Mouse (Mus musculus): ENCODE data around the gene Epn3.

Gene Epn3

DNA sequence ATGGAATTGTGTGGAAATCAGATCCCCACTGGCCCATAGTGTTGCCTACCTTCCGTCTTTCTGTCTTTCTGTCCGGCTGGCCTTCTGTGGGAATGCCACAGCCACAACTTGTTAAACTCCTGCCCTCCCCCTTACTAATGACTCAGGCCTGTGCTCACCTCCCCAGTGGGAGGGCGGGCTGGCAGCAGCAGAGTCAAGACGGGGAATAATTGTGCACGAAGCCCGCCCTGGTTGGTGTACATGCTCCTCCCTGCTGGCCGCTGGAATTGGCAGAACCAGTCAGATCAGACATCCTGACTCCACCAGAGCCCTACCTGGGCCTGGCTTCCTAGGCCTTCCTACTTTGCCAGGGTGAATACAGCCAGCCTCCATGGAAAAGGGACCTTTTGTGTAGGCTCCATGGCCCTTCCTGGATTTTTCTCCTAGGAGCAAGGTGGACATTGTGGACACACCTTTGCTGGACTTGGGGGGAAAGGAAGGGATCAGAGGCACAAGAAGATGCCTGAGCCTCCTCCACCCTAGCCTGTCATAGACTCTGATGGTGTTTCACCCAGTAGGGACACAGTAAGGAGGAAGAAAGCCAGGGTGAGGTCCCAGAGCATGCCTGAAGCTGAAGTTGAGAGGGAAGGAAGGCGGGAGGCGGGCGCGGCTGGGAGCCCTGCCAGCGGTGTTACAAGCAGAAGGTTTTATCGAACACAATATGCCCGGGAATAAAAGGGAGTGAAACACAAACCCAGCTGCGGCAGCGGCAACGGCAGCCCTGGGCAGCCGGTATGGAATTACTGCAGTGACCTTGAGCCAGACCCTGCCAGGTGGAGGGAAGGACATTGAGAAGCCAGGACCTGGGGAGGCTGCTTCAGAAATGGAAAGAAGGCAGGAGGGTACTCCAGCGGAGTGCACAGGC, 1.4 kb downstream of the Epn3 start:
- peak; percentile 71 to 74 for DNase-seq (ENCODE audit: low spot score in 2 of 2)

- no peak for DNase-seq (ENCODE audit: low spot score in 2 of 2)
Observed at GRCm38 (mm10) chr11:94495415-94495814, 4.4 kb downstream of the Epn3 start.

GRCm38 (mm10) chr11:94491749-94492099, 8.1 kb downstream of the Epn3 start:
- DNase-seq (ENCODE audit: low spot score in 2 of 2) = no peak

- peak; percentile 75 to 82 for DNase-seq (ENCODE audit: low spot score in 2 of 2)
Observed at GRCm38 (mm10) chr11:94491035-94491748, 8.6 kb downstream of the Epn3 start.

- DNase-seq (ENCODE audit: low spot score in 2 of 2) = no peak
Observed at GRCm38 (mm10) chr11:94489745-94490144, 10.0 kb downstream of the Epn3 start.

- DNase-seq (ENCODE audit: low spot score in 2 of 2) = no peak
Observed at GRCm38 (mm10) chr11:94488767-94489533, 10.8 kb downstream of the Epn3 start.

GRCm38 (mm10) chr11:94486001-94486400, 13.8 kb downstream of the Epn3 start, which contains the start of gene Spata20:
Gene Spata20 (minus strand): TSS chr11:94486179.
- DNase-seq (ENCODE audit: low spot score in 2 of 2) = peak; percentile 86 to 91

DNA sequence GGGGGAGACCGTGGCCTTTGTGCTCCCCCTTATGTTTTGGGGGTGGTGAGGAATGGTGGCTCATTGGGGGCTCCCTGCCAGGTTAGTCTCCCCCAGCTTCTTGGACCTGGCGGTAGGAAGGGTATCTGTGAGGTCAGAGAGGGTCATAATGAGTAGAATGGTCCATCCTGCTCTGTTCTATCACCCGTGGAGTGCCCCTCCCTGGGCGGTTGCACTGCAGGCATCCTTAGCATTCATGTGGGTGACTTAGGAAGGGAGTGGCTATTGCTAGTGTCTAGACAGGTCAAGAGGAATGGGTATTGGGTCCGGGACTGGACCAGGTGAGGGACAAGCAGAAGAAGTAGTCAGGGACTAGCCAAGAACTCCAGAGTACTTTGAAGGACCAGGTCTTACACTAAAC, 14.6 kb downstream of the Epn3 start:
- no peak for DNase-seq (ENCODE audit: low spot score in 2 of 2)

GRCm38 (mm10) chr11:94484636-94485035, 15.1 kb downstream of the Epn3 start:
- DNase-seq (ENCODE audit: low spot score in 2 of 2) = no peak

DNA sequence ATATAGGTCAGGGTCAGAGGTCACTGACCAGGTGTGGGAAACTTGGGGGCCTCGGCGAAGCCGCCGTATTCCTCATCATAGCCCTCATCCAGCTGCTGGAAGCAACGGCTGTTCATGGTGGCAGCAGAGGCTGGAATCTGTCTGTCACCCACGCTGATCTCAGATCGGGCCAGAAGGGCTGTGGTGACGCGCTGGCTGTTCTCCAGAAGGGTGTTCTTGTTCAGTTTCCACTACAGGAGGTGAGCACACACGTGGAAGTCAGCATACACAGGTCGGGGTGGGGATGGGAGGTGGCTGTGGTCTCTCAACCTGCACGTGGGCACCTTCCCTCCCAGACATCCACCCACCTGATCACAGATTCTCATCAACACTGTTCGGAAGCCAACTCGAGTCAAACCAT, 15.9 kb downstream of the Epn3 start:
- no peak for DNase-seq (ENCODE audit: low spot score in 2 of 2)

DNA sequence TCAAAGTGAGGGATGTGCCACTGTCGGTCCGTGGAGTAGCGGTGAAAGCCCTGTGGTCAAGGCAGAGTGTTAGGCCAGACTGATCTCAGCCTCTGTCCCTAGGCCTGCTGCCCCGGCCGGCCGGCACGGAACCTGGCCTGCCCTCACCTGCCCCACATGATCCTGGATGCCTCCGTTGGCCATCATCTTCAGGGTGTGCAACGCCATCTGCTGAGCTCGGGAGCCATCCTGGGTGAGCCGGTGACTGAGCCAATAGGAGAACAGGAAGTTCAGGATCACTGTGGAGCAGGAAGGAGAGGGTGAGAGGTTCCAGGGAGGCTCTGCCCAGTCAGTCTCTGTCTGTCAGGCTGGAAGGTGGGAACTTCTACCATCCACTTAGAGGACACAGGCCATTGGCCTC, 16.3 kb downstream of the Epn3 start:
- no peak for DNase-seq (ENCODE audit: low spot score in 2 of 2)

- no peak for DNase-seq (ENCODE audit: low spot score in 2 of 2)
Observed at GRCm38 (mm10) chr11:94482738-94483137, 17.0 kb downstream of the Epn3 start.

DNA sequence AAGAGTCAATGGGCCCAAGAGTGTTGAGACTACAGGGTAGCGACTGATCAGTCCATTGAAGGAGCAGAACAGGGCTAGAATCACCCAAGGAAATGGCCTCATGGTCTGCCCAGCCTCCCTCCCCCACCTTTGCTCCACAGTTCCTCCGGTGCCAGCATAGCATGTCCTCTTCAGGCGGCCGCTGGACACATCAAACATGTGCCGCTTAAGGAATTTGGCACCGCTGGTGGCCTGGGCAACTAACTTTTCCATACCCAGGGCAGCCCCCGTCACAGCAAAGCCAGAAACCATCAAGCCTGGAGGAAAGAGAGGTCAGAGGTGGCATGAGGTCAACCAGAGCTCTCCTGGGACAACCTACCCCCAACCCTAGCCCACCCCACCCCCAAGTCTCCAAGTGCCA, 17.8 kb downstream of the Epn3 start:
- DNase-seq (ENCODE audit: low spot score in 2 of 2) = no peak

- no peak for DNase-seq (ENCODE audit: low spot score in 2 of 2)
Observed at GRCm38 (mm10) chr11:94480382-94480781, 19.4 kb downstream of the Epn3 start.

DNA sequence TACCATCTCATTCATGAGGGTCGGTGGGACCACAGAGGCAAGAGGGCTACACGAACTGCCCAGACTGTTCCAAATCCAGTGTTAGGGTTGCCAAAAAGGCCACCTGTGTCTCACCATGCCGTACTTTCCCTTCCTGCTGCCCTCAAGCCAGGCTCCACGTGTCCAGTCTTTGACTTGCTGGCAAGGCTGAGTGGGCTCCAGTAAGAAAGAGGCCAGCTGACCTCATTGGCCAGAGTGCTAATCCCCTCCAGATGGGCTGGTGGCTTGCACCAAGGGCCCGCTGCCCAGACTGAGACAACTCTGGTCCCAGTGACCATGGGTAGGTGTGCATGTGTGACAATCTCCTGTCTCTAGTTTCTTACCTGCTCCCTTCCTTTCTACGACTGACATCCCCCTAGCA, 22.1 kb downstream of the Epn3 start:
- no peak for DNase-seq (ENCODE audit: low spot score in 2 of 2)

GRCm38 (mm10) chr11:94475722-94476121, 24.1 kb downstream of the Epn3 start:
- DNase-seq (ENCODE audit: low spot score in 2 of 2) = peak in 1 of 2 experiments; percentile 58

DNA sequence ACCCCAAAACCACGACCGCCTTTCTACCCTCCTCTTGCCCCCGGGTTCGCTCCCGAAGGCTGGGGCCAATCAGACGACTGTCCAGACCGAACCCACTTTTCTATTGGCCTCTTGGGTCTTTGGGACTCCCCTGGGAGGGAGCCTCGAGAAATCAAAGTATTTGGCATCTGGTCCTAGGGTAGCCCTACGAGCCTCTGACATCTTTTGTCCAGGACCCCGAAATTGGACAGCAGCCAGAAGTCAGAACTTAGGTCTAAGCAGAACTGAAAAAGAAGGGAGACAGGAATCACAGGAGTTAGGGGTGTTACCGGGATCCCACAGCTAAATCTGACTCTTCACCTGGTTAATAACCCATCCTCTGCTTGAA, 25.2 kb downstream of the Epn3 start:
- DNase-seq (ENCODE audit: low spot score in 2 of 2) = peak in 1 of 2 experiments; percentile 54

- peak; percentile 95 for DNase-seq (ENCODE audit: low spot score in 2 of 2)
Observed at GRCm38 (mm10) chr11:94473707-94474543, 25.8 kb downstream of the Epn3 start, which contains the start of gene Cacna1g. Gene Cacna1g (minus strand): TSS chr11:94474198.

- peak in 1 of 2 experiments; percentile 49 for DNase-seq (ENCODE audit: low spot score in 2 of 2)
Observed at GRCm38 (mm10) chr11:94472916-94473706, 26.7 kb downstream of the Epn3 start.

DNA sequence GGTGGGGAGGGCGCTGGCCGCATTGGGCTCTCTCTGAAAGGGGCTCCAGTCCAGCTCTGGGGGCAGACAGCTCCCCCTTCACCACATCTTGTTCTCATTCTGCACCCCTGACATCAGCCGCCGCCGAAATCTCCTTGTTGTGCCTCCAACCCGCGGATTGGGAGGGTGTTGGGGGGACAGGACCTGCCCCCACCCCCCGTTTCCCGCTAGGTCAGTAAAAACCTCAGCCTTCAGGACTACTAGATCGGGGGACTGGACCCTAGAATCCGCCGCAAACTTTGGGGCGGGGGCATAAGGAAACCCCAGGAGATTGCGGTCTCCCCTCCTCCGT, 27.2 kb downstream of the Epn3 start:
- no peak for DNase-seq (ENCODE audit: low spot score in 2 of 2)
